Mouse (Mus musculus): ENCODE measurements at regions not wholly inside any gene's neighbourhood (a gene's known extent, or its start where the extent isn't known, plus 50 kb on each side); places are given as distances from the start of the nearest gene placed in this dataset.

DNA sequence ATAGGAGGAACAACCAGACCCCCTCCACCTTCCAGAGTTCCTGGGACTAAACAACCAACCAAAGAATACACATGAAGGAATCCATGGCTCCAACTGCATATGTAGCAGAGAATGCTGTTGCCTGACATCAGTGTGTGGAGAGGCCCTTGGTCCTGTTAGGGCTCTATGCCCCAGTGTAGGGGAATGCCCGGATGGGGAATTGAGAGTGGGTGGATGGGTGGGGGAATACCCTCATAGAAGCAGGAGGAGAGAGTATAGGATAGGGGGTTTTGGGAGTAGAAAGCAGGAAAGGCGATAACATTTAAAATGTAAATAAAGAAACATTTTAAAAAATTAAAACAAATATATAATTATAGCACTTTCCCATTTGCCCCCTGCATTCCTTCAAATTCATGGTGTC lies 995.0 kb downstream of the Tbl1xr1 start:
- WGBS: 91% methylated on average over 2 of the region's 2 CpGs
- H3K9me3 ChIP-seq: no peaks in the 10 kb centered on the region
- H3K9ac ChIP-seq: no peak overlapping the region
- H3K27ac ChIP-seq: no peak overlapping the region
- no peaks in the 10 kb centered on the region for H3K27me3 ChIP-seq
- no peaks in the 10 kb centered on the region for H3K36me3 ChIP-seq
- no peak overlapping the region for H3K4me3 ChIP-seq
- H3K4me1 ChIP-seq: no peaks in the 10 kb centered on the region
- no peak for ATAC-seq (ENCODE audit: low FRiP score, low read depth)
- no peak overlapping the region for H3K4me2 ChIP-seq (replicated peaks)
